Mouse (Mus musculus): ENCODE results near the gene Gps1.
A peak's percentile ranks its signal among the peaks of the same experiment; 100 is the strongest.
"Not testable (repeated sequence)": the region's sequence is repeated elsewhere in the genome, so short reads cannot be mapped to it uniquely, and the experiment has no call there.

Gps1 gene

DNA sequence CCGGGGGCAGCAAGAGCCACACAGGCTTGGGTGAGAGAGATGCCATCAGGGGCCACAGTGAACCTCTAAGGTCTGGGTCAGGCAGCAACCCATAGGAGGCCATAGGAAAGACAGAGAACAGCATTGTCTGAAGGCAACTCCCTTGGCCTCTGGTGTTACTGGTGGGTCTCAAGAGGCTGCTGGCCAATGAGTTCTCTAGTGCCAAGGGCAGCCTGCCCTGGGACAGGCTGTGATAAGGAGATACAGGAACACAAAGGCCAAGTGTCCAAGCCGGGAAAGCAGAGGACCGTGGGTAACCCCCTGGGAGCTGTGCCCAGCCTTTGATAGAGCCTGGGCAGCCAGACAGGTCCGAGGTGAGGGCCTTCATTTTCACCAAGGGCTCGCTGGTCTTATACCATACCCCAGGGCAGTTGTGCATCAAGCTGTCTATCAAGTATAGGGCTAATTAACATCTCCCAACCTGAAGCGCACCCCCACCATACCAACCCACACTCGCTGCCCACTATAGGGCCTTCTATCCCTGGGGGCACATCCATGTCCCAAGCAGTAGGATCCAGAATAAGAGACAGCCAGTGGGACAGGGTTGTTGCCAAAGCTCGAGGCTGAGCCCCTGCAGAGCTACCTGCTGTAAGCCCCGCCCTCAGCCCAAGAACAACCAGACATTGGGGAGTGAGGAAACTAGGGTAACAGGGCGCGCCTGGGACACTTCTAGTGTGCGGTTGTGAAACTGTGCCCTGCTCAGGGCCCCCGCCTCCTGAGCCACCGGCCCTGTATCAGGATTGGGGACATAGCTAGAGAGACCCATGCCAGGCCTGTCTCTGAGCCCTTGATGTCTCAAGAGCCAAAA is 37.2 kb downstream of the Gps1 start:
- no peak for DNase-seq (ENCODE audit: low spot score in 2 of 2)

DNA sequence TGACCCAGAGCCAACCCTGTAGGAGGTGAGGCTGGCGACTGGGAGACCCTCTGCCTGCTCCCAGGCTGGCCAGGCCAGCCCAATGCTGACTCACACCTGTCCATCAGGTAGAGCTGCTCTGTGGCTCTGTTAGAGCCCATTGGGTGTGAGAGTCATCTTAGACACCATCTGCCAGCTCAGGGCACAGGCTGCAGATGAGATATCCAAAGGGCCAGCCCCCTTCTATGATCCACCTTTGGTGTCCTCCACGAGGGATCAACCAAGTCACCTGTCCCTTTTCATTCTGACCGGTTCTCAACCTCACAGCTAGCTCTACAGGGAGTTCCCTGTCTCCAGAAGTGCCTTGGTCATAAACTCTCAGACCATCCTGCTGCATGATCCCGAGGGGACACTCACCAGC is 38.2 kb downstream of the Gps1 start:
- DNase-seq (ENCODE audit: low spot score in 2 of 2) = no peak

DNA sequence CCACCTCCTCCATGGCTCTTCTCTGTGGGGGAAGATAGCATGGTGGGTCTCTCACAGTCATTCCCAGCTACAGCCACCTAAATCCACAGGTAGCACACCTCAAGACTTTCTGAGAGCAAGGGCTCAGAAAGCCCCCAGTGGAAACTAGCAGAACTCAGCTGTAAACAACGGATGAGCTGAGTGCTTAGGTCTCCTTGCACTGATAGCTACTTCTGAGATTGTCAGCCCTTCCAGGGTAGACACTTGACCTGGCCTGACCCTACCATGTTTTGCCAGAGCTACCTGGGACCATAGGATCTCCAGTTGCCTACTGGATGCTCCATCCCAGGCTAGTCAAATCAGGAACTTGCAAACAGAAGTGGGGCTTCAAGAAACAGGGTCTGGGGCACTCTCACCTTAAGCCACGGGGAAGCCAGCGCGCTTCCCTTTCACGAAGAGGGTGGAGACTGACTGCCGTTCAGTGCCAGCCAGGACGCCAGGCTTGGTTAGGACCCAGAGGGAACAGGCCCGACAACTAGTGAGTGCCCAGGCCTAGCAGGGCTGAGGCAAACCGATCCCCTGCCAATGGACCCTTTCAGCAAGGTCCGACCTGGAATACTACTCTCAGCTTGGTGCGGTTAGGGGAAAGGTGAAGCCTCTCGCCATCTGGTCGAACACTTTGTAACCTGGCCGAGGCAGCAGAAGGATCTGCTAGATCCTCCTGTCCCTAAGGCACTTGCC is 38.9 kb downstream of the Gps1 start:
- no peak for DNase-seq (ENCODE audit: low spot score in 2 of 2)

DNA sequence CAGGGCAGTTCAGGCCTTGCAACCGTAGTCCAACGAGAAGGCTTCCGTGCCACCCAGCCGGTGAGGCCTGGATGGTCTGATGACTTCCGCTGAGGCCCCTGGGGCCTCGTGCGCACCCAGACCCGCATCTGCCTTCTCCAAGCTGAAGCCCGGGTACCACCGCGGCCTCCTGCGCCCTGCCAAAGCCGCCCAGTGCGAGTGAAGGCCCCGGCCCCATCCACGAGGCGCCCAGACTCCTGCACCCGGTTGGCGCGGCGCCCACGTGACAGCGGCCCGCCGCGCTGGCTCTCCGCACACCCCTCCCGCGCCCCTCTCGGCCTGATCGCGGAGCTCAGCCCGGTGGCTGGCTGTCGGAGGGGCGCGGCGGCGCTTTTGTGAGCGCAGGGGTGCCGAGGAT is 39.5 kb downstream of the Gps1 start:
- no peak for DNase-seq (ENCODE audit: low spot score in 2 of 2)

DNA sequence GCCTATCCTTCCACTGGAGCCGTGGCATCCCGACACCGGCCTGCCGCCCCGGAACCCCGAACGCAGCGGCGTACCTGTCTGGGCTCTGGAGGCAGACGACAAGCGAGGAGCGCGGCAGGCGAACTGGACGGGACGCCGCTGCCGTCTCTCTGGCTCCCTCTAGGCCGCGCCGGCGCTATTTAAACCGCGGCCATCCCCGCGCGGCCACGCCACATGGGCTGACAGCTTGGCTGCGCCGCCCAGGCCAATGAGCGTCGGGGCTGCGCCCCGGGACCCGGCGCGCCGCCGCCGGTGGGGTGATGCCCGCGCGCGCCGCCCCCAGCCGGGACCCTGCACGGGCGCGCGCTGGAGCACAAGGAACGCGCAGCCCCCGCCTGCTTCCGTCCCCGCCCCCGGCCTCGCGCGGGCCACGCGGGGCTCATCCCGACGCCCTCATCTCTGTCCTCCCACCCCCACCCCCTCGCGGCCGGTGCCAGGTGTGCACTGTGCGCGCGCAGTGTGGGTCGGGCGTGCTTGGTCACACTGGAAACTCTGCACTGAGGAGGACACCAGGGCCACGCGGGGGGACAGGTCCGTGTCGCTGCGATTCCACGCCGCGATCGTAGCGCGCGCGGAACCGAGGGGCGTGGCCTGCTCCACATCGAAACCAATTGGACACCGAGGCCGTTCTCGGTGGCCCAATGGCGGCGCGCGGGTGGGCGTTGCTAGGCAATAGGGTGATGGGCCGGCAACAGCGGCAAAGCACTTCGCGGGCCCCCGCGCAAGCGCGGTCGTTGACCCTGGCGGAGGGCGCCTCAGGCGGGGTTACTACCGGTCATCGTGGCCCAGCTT is 40.1 kb downstream of the Gps1 start, which contains the start of gene Fasn:
TSS of gene Fasn (minus strand) at position 592 of the 831 bp plus-strand sequence.
- DNase-seq (ENCODE audit: low spot score in 2 of 2) = peak; percentile 93 to 94

DNA sequence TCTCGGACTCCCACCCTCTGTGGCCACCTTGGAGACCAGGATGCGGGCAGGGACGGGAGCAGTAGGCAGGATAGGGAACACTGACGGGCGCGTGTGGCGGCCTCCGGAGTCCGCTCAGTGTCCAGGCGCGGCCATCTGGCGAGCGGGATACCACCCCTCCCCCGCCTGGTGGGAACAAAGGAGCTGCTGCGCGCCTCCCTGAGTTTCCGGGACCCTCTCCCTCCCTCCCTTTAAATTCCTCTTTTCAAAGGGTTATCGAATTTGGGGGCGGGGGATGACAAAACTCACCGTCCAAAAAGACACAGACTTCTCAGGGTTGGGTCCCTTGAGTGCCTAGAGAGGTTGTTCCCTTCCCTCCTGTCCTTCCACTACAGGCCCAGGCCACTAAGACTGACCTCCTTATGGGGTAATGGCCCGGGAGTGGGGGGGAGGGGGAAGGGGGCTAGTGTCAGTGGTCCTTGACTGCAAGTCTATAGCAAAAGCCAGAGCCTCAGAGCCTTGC is 40.8 kb downstream of the Gps1 start:
- DNase-seq (ENCODE audit: low spot score in 2 of 2) = no peak

DNA sequence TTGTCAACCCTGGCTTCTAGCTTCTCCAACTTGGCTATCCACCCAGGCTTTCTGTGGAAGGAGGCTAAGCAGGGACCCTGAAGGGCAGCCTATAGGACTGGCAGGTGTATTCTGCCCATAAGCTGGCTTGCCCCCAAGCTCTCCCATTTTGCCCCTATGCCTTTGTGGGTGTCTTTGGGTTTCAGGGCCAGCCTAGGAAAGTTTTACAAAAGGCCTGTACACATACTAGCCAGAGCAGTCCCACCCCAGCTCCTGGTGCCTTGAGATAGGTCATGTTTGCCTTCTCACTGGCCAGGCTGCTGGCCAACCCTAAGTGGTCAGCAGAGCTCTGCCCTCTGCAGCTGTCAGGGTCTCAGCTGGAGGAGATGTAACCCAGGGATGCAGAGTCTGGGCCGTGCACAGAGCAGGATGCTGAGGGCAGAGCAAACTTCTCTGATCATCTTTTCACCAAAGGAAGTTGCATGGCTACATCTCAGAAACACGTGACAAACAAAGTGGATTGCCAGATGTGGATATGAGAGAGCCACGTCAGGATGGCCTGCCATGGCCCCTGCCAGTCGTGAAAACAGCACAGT is 41.3 kb downstream of the Gps1 start:
- DNase-seq (ENCODE audit: low spot score in 2 of 2) = peak in 1 of 2 experiments; percentile 25

DNA sequence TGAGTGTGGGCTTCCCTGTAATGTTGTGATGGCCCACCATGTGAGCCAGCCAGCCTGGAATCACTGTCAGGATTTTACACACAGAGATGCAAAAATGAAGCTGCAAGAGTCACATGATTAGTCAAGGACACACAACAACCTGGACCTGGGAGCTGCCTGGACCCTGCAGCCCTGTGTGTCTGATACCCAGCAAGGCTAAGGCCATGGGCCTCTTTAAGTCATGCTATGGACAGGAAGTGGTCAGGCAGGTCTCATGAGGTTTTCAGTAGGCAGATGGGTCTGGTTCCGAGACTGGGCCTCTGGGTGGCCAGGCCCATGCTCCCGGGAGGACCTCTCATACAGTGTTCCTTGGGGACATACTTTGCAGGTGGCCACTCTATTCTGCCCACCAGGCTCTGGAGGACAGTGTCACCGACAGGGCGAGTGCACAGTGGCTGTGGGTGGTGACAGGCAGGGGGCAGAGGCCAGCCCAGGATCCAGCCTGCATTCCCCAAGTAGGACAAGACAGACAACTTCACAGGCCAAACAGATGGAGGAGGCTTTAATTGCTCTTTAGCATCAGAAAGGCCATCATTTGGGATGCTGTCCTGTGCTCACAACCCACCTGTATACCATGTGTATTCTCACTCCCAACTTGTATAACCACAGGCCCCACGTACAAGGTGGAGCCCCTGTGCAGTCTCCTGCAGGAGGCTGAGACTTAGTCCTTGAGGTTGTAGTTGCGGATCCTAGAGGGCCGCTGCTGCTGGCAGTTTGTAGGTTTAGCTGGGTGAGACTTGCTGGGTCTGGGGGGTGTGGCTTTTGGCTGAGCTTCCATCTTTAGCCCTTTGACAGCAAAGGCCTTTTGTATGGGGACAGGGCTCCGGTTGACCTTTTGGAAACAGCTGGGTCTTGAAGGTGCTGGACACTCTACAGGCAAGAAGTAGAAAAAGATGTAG is 42.2 kb downstream of the Gps1 start:
- no peak for DNase-seq (ENCODE audit: low spot score in 2 of 2)

DNA sequence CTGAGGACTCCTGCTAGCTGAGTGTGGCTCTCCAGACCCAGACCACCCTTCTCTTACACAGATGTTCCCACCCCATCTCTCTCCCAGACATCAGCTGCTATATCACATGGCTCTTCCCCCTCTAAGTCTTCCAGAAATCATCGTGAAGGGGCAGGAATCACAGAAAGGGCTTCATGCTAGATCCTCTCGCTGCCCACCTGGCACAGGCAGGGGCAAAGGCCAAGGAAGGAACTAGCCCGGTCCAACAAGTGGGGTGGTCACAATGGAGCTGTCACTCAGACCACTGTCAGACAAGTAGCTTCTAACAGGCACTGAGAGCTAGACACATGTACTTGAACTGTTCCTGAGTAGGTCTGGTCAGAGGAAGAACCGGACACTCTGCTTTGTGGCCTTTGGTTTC is 44.3 kb downstream of the Gps1 start:
- DNase-seq (ENCODE audit: low spot score in 2 of 2) = no peak

DNA sequence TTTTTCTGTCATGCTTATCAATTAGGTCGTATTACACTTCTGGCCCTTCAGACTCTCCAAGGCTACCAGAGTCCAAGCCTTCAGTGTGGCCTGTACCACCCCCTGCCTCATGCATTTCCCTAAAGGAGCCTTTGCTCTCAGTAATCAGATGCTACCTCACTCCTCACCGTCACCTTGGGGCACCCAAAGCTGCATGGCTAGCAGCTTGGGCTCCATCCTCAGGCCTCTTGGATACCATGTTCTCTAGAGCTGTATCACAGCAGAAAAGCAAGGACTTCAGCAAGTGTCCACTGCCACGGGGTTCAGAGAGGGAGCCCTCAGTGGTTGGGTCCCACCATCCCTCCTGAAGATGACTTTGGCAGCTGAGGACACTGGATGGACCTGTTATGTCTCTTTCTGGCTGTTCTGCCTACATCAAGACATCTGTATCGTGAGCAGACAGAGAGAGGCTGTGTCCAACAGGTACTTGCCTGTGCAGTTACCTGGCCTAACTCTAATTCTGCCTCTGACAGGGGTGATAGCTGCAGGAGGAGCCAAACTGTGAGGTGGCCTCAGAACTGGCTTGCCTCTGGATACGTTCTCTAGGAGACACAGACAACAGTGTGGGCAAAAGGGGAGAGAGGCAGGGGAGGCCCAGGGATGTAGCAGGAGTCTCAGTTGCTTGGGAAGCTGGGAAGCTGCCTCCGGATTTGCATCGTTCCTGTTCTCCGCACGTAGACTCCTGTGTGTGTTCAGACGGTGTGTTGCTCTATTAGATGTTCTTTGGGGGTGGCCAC is 45.9 kb downstream of the Gps1 start:
- no peak for DNase-seq (ENCODE audit: low spot score in 2 of 2)

DNA sequence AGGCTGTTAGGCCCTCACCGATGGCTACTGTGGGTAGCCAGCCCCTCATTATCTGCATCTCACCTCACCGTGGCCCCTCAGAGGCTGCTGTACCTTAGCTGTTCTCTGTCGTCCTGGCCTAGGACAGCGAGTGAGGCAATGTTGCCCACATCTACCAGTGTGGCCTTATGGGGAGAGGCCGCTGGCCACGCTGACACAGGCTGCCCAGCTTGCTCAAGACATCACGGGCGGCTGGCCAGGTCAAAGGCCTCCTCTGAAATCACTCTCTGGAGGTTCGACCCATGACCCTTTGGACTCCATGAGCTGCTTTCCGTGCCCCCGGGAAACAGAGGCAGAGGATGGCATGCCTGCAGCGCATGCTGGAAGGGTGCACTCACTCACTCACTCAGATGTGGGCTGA is 46.6 kb downstream of the Gps1 start:
- DNase-seq (ENCODE audit: low spot score in 2 of 2) = no peak

DNA sequence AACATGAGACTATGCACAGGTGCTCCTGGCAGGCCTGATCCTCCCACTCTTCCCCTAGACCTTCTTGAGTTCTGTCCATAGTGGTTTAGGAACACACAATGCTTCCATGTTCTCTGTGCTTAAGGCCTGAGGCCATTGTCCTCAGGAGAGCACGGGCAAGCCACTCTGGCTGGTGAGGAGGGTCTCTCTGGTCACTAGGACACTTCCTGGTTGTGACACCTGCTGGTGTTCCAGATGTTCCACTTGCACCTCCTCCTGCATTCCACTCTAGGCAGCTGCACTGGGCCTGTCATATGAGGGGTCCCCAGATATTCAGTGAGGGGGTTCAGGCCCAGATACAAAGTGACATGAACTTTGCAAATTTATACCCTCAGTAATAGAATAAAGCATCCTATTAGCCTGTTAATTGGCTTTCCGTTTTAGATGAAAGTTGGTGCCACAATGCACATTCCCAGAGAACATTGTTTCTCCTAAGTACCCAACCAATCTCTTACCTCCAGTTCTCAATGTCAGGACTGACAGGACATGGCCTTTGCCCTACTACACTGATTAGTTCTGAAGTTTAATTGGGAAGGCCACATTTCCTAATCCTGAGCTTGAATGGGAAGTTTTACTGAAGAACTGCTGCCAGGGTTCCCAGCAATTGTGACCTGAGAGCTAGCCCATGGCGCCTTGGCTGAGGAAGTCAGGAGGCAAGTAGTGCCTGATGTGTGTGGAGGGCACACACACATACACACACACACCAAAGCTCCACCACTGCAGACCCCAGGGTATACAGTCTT is 47.8 kb downstream of the Gps1 start:
- no peak for DNase-seq (ENCODE audit: low spot score in 2 of 2)

DNA sequence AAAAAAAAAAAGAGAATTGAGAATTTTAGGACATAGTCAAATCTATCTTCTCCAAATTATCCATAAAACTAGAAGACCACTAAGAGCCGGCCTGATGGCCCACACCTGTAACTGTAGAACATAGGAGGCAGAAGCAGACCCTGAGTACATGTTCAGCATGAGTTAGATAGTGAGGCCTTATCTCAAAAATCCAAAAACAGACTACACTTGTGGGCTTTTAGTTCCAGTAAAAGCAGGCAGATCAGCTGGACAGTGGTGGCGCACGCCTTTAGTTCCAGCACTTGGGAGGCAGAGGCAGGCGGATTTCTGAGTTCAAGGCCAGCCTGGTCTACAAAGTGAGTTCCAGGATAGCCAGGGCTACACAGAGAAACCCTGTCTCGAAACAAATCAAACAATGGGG is 48.9 kb downstream of the Gps1 start:
- DNase-seq (ENCODE audit: low spot score in 2 of 2) = not testable (repeated sequence)

DNA sequence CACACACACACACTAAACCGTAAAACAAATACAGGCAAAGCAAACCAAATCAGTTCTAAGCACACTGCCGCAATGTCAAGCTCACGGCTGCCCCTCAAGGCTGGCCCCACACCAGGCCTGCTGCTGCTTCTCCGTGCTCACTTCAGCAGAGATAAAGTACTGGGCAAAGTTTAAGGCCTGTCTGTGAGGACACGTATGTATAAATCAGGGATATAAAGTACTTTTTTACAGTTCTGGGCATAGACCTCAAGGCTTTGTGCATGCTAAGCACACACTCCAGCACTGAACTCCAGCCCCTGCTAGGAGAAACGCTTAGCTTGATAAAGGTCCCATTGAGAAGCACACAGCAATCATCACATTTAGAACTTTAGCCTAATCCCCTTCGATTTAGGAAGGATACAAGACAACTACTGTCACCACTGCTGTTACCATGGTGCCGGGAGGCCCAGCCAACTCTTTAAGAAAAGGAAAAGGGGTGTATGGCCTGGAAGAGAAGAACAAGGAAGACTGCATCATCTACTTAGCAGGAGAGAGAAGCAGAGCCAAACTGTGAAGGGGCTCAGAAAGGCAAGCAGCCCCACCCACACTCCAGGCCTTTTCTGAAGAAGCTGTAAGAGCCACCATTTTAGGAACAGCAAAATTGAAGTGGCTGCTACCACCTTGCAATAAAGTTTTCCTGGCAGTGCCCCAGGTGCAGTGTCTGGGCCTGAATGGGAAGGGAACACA is 49.6 kb downstream of the Gps1 start:
- no peak for DNase-seq (ENCODE audit: low spot score in 2 of 2)
